Mouse (Mus musculus) liver, postnatal 0 days (tissue): ENCODE results near the gene Ptprg.

ENCODE experiments used
- CTCF ChIP-seq: sonication (generic); IDR thresholded peaks from 2 replicates; pipeline ENCODE4 v1.5.1; 2016; ENCODE audit warnings: antibody characterized with exemption, low read depth
- EP300 ChIP-seq: IDR thresholded peaks from 2 replicates; pipeline ENCODE4 v1.6.1; 2016; ENCODE audit warnings: antibody characterized with exemption, low read depth, mild to moderate bottlenecking

- no peak for TF ChIP-seq CTCF
- TF ChIP-seq EP300: no peak
Observed at GRCm38 (mm10) chr14:12167651-12168050, 614.3 kb downstream of the Ptprg start.
